Mouse (Mus musculus) ES-E14 (cell line): ENCODE measurements around the gene Lyrm9.

Experiments used
- CHD2 ChIP-seq: IDR thresholded peaks from 2 replicates; pipeline ENCODE4 v1.6.1; 2014; ENCODE audit warnings: mild to moderate bottlenecking, low read depth, low read length, inconsistent platforms
- ZNF384 ChIP-seq: IDR thresholded peaks from 2 replicates; pipeline ENCODE4 v1.6.1; 2012; ENCODE audit warnings: low read depth, low read length, inconsistent platforms

DNA sequence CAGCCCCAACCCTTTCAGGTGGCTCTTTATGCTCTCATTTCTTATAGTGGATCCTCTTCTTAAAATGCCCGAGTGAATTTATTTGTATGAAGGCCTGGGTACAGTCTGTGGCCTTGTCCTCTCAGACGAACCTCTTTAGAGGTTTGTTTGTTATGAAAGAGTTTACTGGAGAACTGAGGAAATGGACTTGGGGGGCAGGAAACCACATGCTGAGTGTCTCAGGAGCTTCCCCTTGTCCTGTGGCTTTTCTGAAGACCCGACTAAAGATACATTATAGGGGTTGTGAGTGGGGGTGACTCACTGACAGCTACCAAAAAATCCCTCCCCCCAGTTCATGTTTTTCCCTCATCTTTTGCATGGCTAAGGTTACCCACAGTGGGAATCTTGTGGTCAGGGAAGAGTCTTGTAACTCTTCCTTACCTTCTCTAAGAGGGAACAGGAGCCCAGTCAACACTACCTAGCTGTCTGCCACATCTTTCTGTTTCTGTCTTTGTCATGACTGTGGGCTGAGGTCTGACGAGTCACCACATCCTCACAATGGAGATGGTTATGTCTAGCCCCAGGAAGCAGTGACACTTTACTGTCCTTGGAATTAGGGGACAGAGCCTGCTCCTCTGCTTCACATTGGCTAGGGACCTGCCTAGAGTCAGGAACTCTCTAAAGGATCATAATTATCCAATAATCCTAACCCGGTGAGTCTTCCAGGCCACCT lies 38.3 kb downstream of the Lyrm9 start:
- TF ChIP-seq ZNF384 (no peak), CHD2 (no peak)
